Mouse (Mus musculus) stomach, embryonic 16.5 days (tissue): ENCODE data around the gene Pemt. TPM values are rescaled to one million over a fixed set of nuclear protein-coding genes. Genes with fewer than 3 reads are reported as not detected.

Experiments used
- ATAC-seq: fragments of 200-750 bp; cut with Nextera tagmentation; 2 replicates; pipeline ENCODE4 v1.8.0; 2017; ENCODE audit warnings: moderate number of reproducible peaks, moderate TSS enrichment; ENCODE audit not compliant: insufficient read depth, low FRiP score
- H3K27ac ChIP-seq: fragments of 300-500 bp; sonication (generic); 2 replicates; pipeline ENCODE4 v1.5.1; 2014; ENCODE audit warnings: low read length
- H3K27me3 ChIP-seq: fragments of 300-500 bp; sonication (generic); 2 replicates; pipeline ENCODE4 v1.6.1; 2014; ENCODE audit warnings: low read length, control low read depth, mixed read lengths; ENCODE audit not compliant: control insufficient read depth, insufficient read depth
- H3K36me3 ChIP-seq: fragments of 300-500 bp; sonication (generic); 2 replicates; pipeline ENCODE4 v1.6.1; 2014; ENCODE audit warnings: low read length; ENCODE audit not compliant: control insufficient read depth, insufficient read depth
- H3K4me1 ChIP-seq: fragments of 300-500 bp; sonication (generic); 2 replicates; pipeline ENCODE4 v1.6.1; 2014; ENCODE audit warnings: low read length, control low read depth, mixed read lengths; ENCODE audit not compliant: control insufficient read depth, insufficient read depth
- H3K4me2 ChIP-seq: fragments of 300-500 bp; sonication (generic); 2 replicates; pipeline ENCODE4 v1.6.1; 2014; ENCODE audit warnings: low read depth, low read length, mixed read lengths
- H3K4me3 ChIP-seq: fragments of 300-500 bp; sonication (generic); replicated peaks from 2 replicates; pipeline ENCODE4 v1.5.1; 2014; ENCODE audit warnings: mild to moderate bottlenecking, low read length
- H3K9ac ChIP-seq: fragments of 300-500 bp; sonication (generic); 2 replicates; pipeline ENCODE4 v1.6.1; 2014; ENCODE audit warnings: low read length
- H3K9me3 ChIP-seq: fragments of 300-500 bp; sonication (generic); replicated peaks from 2 replicates; pipeline ENCODE4 v1.6.1; 2016; ENCODE audit warnings: low read length, control low read depth; ENCODE audit not compliant: control insufficient read depth
- WGBS: fragments of 180-500 bp; shearing (Covaris S2); extraction: QIAGEN DNeasy Blood & Tissue Kit; methylation state at CpG from one replicate; pipeline ENCODE4 v1.1.7; 2014; 5-methylcytosine and 5-hydroxymethylcytosine counted together
- polyA plus RNA-seq: library from polyadenylated mRNA; unstranded; fragments of >200 nt; fragmentation: Nextera tagmentation; extraction: Ambion mirVana; gene quantifications from 2 replicates; pipeline ENCODE4 v1.2.1, GENCODE M21; 2015

Gene Pemt
- polyA plus RNA-seq, 1 experiment from 2014 or later = 8.1 TPM

- no peak for ATAC-seq
- Histone ChIP-seq H3K9ac (no peak overlapping the region), H3K27ac (no peak overlapping the region), H3K27me3 (no peaks in the 10 kb centered on the region), H3K4me2 (no peak overlapping the region), H3K9me3 (no peaks in the 10 kb centered on the region), H3K36me3 (no peaks in the 10 kb centered on the region), H3K4me3 (no peak overlapping the region), H3K4me1 (peaks cover 7% of the 10 kb centered on the region)
- 78% methylated on average over 5 of the region's 5 CpGs for WGBS
These were observed 20.1 kb downstream of the Pemt start for GRCm38 (mm10) chr11:60026166-60026565.

- no peak overlapping the region for H3K9ac ChIP-seq
- H3K4me3 ChIP-seq = no peak overlapping the region
- WGBS = 82% methylated on average over 6 of the region's 6 CpGs
- ATAC-seq = no peak
- no peaks in the 10 kb centered on the region for H3K4me1 ChIP-seq
- no peak overlapping the region for H3K27ac ChIP-seq
- no peaks in the 10 kb centered on the region for H3K27me3 ChIP-seq
- no peaks in the 10 kb centered on the region for H3K9me3 ChIP-seq
- H3K36me3 ChIP-seq = no peaks in the 10 kb centered on the region
- no peak overlapping the region for H3K4me2 ChIP-seq
These were observed 25.1 kb downstream of the Pemt start for GRCm38 (mm10) chr11:60021201-60021600.

GRCm38 (mm10) chr11:60016726-60017125, 29.6 kb downstream of the Pemt start:
- no peaks in the 10 kb centered on the region for H3K9me3 ChIP-seq
- no peak overlapping the region for H3K9ac ChIP-seq
- no peak overlapping the region for H3K4me2 ChIP-seq
- 36% methylated on average over 4 of the region's 4 CpGs for WGBS
- no peaks in the 10 kb centered on the region for H3K27me3 ChIP-seq
- no peaks in the 10 kb centered on the region for H3K4me1 ChIP-seq
- H3K27ac ChIP-seq = no peak overlapping the region
- ATAC-seq = no peak
- H3K36me3 ChIP-seq = no peaks in the 10 kb centered on the region
- no peak overlapping the region for H3K4me3 ChIP-seq

- Histone ChIP-seq H3K4me1 (no peaks in the 10 kb centered on the region), H3K27me3 (no peaks in the 10 kb centered on the region), H3K9me3 (no peaks in the 10 kb centered on the region), H3K27ac (no peak overlapping the region), H3K36me3 (no peaks in the 10 kb centered on the region), H3K4me2 (no peak overlapping the region), H3K9ac (no peak overlapping the region), H3K4me3 (no peak overlapping the region)
- no peak for ATAC-seq
- 86% methylated on average over 3 of the region's 3 CpGs for WGBS
These were observed 34.8 kb downstream of the Pemt start for GRCm38 (mm10) chr11:60011516-60011915.

GRCm38 (mm10) chr11:60009451-60009850, 36.8 kb downstream of the Pemt start:
- Histone ChIP-seq H3K9ac (no peak overlapping the region), H3K4me3 (no peak overlapping the region), H3K4me2 (no peak overlapping the region), H3K9me3 (no peaks in the 10 kb centered on the region), H3K27me3 (no peaks in the 10 kb centered on the region), H3K27ac (no peak overlapping the region), H3K36me3 (no peaks in the 10 kb centered on the region), H3K4me1 (no peaks in the 10 kb centered on the region)
- no peak for ATAC-seq
- WGBS = 71% methylated on average over 3 of the region's 3 CpGs

- 74% methylated on average over 3 of the region's 3 CpGs for whole genome bisulfite sequencing
- no peak overlapping the region for H3K27ac ChIP-seq
- no peaks in the 10 kb centered on the region for H3K27me3 ChIP-seq
- H3K9me3 ChIP-seq = no peaks in the 10 kb centered on the region
- no peak for ATAC-seq
- no peak overlapping the region for H3K4me2 ChIP-seq
- no peak overlapping the region for H3K9ac ChIP-seq
- H3K4me3 ChIP-seq = no peak overlapping the region
- no peaks in the 10 kb centered on the region for H3K36me3 ChIP-seq
- H3K4me1 ChIP-seq = no peaks in the 10 kb centered on the region
These were observed 40.4 kb downstream of the Pemt start for GRCm38 (mm10) chr11:60005866-60006265.

- Histone ChIP-seq H3K27ac (no peak overlapping the region), H3K4me3 (no peak overlapping the region), H3K36me3 (no peaks in the 10 kb centered on the region), H3K4me2 (no peak overlapping the region), H3K4me1 (no peaks in the 10 kb centered on the region), H3K27me3 (no peaks in the 10 kb centered on the region), H3K9ac (no peak overlapping the region), H3K9me3 (no peaks in the 10 kb centered on the region)
- no peak for ATAC-seq
- WGBS = 75% methylated on average over 6 of the region's 6 CpGs
These were observed 41.6 kb downstream of the Pemt start for GRCm38 (mm10) chr11:60004716-60005115.

GRCm38 (mm10) chr11:60003811-60004210, 42.5 kb downstream of the Pemt start:
- no peak for ATAC-seq
- Histone ChIP-seq H3K27ac (no peak overlapping the region), H3K4me1 (no peaks in the 10 kb centered on the region), H3K9me3 (no peaks in the 10 kb centered on the region), H3K9ac (no peak overlapping the region), H3K27me3 (no peaks in the 10 kb centered on the region), H3K4me2 (no peak overlapping the region), H3K36me3 (no peaks in the 10 kb centered on the region), H3K4me3 (no peak overlapping the region)
- WGBS = 79% methylated on average over 8 of the region's 8 CpGs

GRCm38 (mm10) chr11:60001231-60001980, 44.9 kb downstream of the Pemt start:
- H3K4me1 ChIP-seq = no peaks in the 10 kb centered on the region
- ATAC-seq = no peak
- H3K36me3 ChIP-seq = no peaks in the 10 kb centered on the region
- no peak overlapping the region for H3K27ac ChIP-seq
- WGBS = 74% methylated on average over 5 of the region's 5 CpGs
- no peak overlapping the region for H3K4me3 ChIP-seq
- H3K4me2 ChIP-seq = no peak overlapping the region
- H3K9me3 ChIP-seq = no peaks in the 10 kb centered on the region
- H3K9ac ChIP-seq = no peak overlapping the region
- no peaks in the 10 kb centered on the region for H3K27me3 ChIP-seq
